Mouse (Mus musculus) CD4-positive, CD25-positive, alpha-beta regulatory T cell, adult 4 months (primary cell): ENCODE data around the gene Fbxw27. TPM values are rescaled to one million over a fixed set of nuclear protein-coding genes. Genes with fewer than 3 reads are reported as not detected.
"Not testable (repeated sequence)": the region's sequence is repeated elsewhere in the genome, so short reads cannot be mapped to it uniquely, and the experiment has no call there.

ENCODE experiments used
- ATAC-seq: one replicate; pipeline ENCODE4 v1.8.0; 2017
- polyA plus RNA-seq, 2 experiments: library from polyadenylated mRNA; unstranded; fragments of 100-300 nt; shearing (Covaris generic); gene quantifications; one replicate each; pipeline ENCODE4 v1.2.1; 2017

Fbxw27 gene
- not detected for polyA plus RNA-seq

DNA sequence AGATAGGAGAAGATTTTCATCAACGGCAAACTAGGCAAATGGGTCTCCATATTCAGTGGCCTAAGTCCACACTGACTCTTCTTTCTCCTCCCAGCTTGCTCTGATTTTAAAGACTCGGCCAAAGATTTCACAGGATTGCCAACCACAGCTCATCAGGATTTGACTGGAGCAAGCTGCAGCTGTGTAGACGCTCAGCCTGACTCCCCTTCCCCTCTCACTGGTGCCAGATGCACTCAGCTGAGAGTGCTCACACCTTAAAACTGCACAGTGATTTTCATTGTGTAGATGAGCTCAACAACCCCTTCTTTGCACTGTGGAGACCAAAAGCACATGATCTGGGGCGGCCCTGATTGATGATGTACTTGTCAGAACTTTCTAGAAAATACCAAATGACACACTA, at the start of gene Fbxw27:
Gene Fbxw27, minus strand, starts transcription at position 101 of the 400 bp plus-strand sequence.
- not testable (repeated sequence) for ATAC-seq

GRCm38 (mm10) chr9:109833088-109833412, 42.6 kb upstream of the Fbxw27 start:
- no peak for ATAC-seq

DNA sequence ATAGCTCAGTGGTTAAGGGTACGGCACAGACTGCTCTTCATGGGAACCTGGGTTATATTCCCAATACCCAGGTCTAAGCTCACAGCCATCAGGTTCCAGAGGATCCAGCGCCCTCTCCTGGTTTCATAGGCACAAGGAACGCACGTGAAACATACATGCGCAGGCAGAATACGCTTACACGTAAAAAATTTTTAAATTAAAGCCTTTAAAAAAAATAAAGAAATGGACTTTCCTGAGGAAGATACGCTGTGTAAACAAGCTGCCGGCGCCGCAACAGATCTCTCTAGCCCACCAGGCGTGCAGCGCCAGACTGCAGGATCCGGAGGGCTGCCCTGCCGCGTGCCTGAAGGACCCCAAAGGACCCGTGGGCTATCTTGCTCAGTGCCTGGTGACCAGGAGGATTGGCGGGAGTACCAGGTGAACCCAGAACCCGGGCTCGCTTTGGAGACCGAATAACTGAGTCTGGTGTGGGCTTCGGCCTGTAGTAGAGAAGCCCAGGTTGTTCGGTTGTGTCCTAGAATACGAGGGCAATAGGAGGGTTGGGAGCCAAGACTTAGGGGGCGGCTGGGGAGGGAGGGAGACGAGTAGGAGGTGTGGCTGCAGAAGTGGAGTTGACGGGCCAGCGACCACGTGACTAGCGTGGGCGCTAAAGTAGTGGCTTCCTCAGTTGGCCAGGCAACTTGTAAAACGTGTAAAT, 42.1 kb upstream of the Fbxw27 start, which contains the start of gene Nme6:
Gene Nme6, plus strand, starts transcription at position 359 of the 697 bp plus-strand sequence.
- ATAC-seq, result peak; percentile 89

GRCm38 (mm10) chr9:109826181-109826580, 35.7 kb upstream of the Fbxw27 start:
- no peak for ATAC-seq

DNA sequence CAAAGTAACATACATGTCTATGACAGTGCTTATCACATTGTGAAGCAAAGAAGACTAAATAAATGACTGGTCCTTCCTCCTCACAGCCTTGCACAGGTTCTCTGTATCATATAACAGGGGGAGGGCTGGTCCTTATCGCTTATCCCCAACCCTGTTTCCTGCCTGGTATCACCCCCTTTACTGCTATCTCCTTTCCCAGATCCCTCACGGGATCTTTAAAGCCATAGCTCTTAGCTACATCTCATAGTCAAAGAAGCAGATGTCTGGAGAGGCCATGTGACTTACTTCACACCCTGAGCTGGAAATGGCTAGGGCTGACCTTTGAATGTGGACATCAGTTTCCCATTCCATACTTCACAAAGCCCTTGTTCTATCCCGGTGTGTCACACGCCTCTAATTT, 35.3 kb upstream of the Fbxw27 start:
- no peak for ATAC-seq

DNA sequence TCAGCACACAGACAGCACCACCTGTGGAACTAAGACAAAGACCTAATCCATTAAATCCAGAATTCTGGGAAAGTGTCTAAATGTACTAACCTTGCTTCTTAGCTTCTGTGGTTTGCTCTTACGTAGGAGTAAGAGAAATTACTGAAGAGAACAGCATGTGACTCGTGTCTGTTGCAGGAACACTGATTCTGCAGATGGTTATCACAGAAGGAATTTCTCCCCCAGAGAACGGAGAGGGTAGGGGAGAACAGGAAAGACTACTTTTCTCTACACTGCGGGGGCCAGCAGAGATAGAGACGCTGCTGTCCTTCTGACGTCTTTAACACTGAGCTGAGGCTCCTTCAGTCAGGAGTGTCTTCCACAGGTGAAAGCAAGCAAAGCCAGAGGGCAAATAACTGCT, 25.9 kb upstream of the Fbxw27 start:
- ATAC-seq, result no peak

DNA sequence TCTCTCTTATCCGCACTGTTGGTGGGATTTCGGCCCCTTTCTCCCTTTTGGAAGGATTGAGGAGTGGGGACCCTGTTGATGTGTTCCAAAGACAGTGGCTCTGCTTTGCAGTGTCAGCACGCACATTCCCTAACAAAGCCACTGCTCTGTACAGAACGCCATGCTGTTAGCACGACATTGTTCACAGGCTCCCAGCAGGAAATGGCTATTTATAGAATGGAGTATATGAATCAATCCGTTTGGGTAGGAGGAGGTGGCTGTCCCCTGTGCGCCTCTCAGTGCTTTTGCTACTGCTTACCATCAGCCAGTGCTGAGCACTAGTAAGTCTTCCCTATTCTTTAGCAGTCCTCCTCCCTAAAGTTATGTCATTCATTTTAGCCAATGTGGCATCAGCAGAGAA, 23.0 kb upstream of the Fbxw27 start:
- no peak for ATAC-seq

DNA sequence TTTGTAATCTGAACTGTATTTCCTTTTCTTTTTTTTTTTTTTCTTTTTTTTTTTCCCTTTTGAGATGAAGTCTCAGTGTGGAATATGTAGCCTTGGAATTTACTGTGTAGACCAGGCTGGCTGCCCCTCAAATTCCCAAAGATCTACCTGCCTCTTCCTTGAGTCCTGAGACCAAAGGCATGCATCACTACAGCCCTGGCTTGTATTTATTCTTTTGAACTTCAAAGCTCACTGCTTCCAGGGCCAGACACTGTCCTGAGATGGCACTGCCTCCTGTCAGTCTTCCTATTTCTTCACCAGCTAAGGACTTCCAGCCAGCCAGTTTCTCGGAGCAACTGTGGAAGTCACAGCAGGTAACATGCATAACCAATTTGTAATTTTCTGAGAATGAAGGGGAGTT, 21.5 kb upstream of the Fbxw27 start, which contains the start of gene Spink8:
Gene Spink8, plus strand, starts transcription at position 301 of the 400 bp plus-strand sequence.
- ATAC-seq, result no peak

- no peak for ATAC-seq
Observed at GRCm38 (mm10) chr9:109807898-109808297, 17.4 kb upstream of the Fbxw27 start.

DNA sequence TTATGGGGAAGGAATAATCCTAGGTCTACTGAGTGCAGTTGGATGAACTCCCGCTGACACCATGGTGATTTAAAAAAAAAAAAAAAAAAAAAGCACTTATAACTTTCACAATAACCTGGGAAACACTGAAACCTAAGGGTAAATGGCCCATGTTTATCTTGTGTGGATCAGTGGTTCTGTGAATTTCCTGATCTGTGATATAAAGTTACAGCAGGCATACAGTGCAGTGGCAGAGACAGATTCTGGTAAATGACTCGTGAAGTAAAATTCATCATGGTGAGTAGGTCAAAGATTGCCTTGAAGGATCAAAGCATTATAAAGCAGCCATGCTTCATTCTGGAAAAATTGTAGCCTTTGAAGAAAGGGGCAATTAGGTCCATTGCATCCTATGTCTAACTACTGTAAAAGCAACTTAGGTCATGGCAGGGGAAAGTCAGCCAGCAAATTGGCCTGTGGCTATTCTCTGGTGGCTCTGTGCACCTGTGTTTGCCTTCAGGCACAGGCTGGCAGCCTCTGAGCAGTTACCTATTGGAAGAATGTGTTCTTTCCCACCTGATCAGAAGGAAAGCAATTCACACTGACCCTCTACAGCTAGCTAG, 16.3 kb upstream of the Fbxw27 start:
- ATAC-seq, result no peak

GRCm38 (mm10) chr9:109806260-109806659, 15.8 kb upstream of the Fbxw27 start:
- ATAC-seq, result no peak

DNA sequence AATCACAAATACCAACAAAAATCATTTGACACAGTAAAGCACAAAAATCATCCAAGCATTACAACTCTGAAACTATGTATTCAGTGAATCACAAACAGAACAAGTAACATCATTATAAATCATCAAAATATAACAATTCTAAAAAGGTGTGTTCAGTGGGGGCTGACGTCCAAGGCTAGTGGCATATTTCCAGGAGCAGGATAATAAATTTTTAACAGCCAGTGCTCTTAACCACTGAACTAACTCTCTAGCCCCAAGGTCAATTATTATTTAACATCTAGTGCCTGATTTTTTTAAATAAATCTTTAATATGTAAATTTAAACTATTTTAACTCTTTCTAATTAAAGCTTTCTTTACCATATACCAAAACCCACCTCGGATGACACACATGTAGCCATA, 15.1 kb upstream of the Fbxw27 start:
- not testable (repeated sequence) for ATAC-seq

GRCm38 (mm10) chr9:109798051-109798450, 7.6 kb upstream of the Fbxw27 start:
- no peak for ATAC-seq

DNA sequence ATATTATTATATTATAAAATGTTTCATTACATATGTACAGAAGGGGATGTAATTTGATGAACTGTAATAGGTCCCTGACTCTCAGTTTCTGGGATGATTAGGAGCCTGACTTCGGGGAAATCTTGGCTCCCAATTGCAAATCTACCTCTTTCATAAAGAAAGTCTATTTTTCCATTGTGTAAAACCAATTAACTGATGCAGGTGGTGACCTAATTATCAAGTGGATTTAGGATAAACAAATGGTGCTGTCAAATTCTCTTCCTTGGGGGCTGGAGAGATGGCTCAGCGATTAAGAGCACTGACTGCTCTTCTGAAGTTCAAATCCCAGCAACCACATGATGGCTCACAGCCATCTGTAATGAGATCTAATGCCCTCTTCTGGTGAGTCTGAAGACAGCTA, 5.3 kb upstream of the Fbxw27 start:
- ATAC-seq, result no peak

DNA sequence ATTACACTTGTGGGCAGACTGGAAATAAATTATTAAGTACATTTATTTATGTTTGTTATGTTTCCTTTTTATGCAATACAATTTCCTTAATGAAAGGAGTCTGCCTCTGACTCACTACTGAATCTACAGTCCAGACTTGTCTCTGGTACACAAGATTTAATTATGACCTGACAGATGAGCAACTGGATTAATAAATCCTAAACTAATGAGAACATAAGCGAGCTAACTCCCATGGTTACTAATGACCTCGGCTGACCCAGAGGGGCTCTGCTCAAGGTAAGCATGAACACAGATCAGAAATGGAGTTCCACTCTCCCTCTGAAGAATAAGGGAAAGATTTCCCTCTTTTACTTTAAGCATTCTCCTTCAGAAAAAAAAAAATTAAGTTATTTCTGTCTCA, 4.8 kb upstream of the Fbxw27 start:
- ATAC-seq, result no peak

- ATAC-seq, result not testable (repeated sequence)
Observed at GRCm38 (mm10) chr9:109766841-109767240, 23.6 kb downstream of the Fbxw27 start.

DNA sequence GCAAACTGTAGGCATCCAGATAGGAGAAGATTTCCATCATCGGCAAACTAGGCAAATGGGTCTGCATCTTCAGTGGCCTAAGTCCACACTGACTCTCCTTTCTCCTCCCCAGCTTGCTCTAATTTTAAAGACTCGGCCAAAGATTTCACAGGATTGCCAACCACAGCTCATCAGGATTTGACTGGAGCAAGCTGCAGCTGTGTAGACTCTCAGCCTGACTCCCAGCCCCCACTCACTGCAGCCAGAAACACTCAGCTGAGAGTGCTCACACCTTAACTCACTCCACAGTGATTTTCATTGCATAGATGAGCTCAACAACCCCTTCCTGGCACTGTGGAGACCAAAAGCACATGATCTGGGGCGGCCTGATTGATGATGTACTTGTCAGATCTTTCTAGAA, 44.5 kb downstream of the Fbxw27 start, which contains the start of gene Fbxw26:
Gene Fbxw26, minus strand, starts transcription at position 101 of the 400 bp plus-strand sequence.
- not testable (repeated sequence) for ATAC-seq

Other genes with a start within 250 kb of the Fbxw27 start
- gene Fbxw15, start 222.4 kb downstream of the Fbxw27 start, polyA plus RNA-seq, result not detected
- under 1 TPM in 1 of 2 experiments, not detected in 1; 0.22 TPM for gene Fbxw24, start 164.6 kb downstream of the Fbxw27 start, polyA plus RNA-seq
- not detected for gene Fbxw25, start 126.0 kb downstream of the Fbxw27 start, polyA plus RNA-seq
- gene Fbxw18, start 88.0 kb downstream of the Fbxw27 start, polyA plus RNA-seq, result not detected
- gene Fbxw26, start 44.6 kb downstream of the Fbxw27 start, polyA plus RNA-seq, result not detected
- not detected for gene Spink8, start 21.6 kb upstream of the Fbxw27 start, polyA plus RNA-seq
- gene Nme6, start 42.1 kb upstream of the Fbxw27 start, polyA plus RNA-seq, result 10 to 100 TPM in 1 of 2 experiments, 1 to 10 TPM in 1; 8.8 to 15.1 TPM
- gene Camp, start 58.9 kb upstream of the Fbxw27 start, polyA plus RNA-seq, result not detected
- gene Cdc25a, start 84.9 kb upstream of the Fbxw27 start, polyA plus RNA-seq, result 1 to 10 TPM; 7.0 to 7.4 TPM
- gene Map4, start 140.8 kb upstream of the Fbxw27 start, polyA plus RNA-seq, result 10 to 100 TPM; 36.8 to 41.0 TPM